Mouse (Mus musculus): ENCODE data around the gene Rala.

DNA sequence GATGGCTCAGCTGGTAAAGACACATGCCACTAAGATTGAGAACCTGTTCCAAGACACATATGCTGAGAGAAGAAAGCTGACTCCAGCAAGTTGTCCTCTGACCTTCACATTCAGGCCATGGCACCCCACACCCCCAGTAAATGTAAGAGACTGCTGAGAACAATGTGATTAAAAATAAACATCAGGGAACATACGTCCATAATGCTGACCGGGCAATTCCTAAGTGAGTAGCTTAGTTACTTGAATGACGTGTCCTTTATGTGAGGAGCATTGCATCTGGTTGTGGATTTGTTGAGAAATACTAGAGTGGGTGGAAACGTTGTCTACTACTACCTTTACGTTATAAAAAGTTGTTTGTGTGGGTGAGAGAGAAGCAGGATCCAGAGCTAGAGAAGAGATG lies 38.6 kb upstream of the Rala start:
- TF ChIP-seq HCFC1 (IDR thresholded peaks at IDR 0.05; ENCODE audit: borderline replicate concordance, insufficient read depth, low read length) (no peak), CHD2 (IDR thresholded peaks at IDR 0.05; ENCODE audit: low read depth, low read length) (no peak), ZC3H11A (IDR thresholded peaks at IDR 0.05; ENCODE audit: borderline replicate concordance, low read depth, low read length) (no peak), ZNF384 (IDR thresholded peaks at IDR 0.05; ENCODE audit: low read depth, low read length) (no peak)

Measured in ES-E14 (cell line).